Mouse (Mus musculus): ENCODE results near the gene Pphln1.

DNA sequence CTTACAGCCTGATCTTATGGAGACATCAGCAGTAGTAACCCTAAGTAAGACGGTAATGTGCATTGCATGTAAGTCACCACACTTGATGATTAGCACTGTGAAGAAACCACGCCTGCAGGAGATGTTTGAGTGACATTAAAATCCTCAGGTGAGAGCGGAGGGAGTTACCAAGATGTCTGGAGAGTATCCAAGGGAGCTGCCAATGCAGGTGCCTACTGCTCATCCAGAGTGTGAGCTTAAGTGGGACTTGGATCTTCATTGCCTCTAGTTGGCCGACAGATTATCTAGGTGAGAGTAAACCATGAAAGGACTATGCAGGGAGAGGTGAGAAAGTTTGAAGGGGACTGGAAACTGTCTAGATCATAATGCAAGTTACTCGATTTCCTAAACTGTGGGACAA, 8.3 kb downstream of the Pphln1 start:
- TF ChIP-seq EP300 (IDR thresholded peaks at IDR 0.05; ENCODE audit: insufficient read depth, low read depth, low read length) (no peak), POLR2A (IDR thresholded peaks at IDR 0.05; ENCODE audit: insufficient read depth, low read depth, low read length) (no peak)

Measured in heart, adult 2 months (tissue).